Mouse (Mus musculus): ENCODE results near the gene Herpud1.
"Not testable (repeated sequence)": the region's sequence is repeated elsewhere in the genome, so short reads cannot be mapped to it uniquely, and the experiment has no call there.

Herpud1 gene

GRCm38 (mm10) chr8:94375551-94375991, 10.7 kb upstream of the Herpud1 start:
- no peak for DNase-seq (ENCODE audit: low read depth, low spot score)

- no peak for DNase-seq (ENCODE audit: low read depth, low spot score)
These were observed 10.1 kb upstream of the Herpud1 start for GRCm38 (mm10) chr8:94376176-94376575.

- no peak for DNase-seq (ENCODE audit: low read depth, low spot score)
These were observed 9.7 kb upstream of the Herpud1 start for GRCm38 (mm10) chr8:94376580-94376979.

GRCm38 (mm10) chr8:94377031-94377430, 9.2 kb upstream of the Herpud1 start:
- DNase-seq (ENCODE audit: low read depth, low spot score), result no peak

GRCm38 (mm10) chr8:94377714-94378205, 8.5 kb upstream of the Herpud1 start:
- DNase-seq (ENCODE audit: low read depth, low spot score), result no peak

GRCm38 (mm10) chr8:94378763-94379415, 7.3 kb upstream of the Herpud1 start:
- DNase-seq (ENCODE audit: low read depth, low spot score), result no peak

GRCm38 (mm10) chr8:94379686-94380085, 6.6 kb upstream of the Herpud1 start:
- no peak for DNase-seq (ENCODE audit: low read depth, low spot score)

GRCm38 (mm10) chr8:94384166-94384565, 2.1 kb upstream of the Herpud1 start:
- DNase-seq (ENCODE audit: low read depth, low spot score), result no peak

GRCm38 (mm10) chr8:94385506-94386213, 578 bp upstream of the Herpud1 start:
- DNase-seq (ENCODE audit: low read depth, low spot score), result no peak

GRCm38 (mm10) chr8:94387027-94387684, 918 bp downstream of the Herpud1 start:
- DNase-seq (ENCODE audit: low read depth, low spot score), result no peak

- DNase-seq (ENCODE audit: low read depth, low spot score), result no peak
These were observed 1.5 kb downstream of the Herpud1 start for GRCm38 (mm10) chr8:94387785-94388184.

- no peak for DNase-seq (ENCODE audit: low read depth, low spot score)
These were observed 3.3 kb downstream of the Herpud1 start for GRCm38 (mm10) chr8:94389531-94389930.

- DNase-seq (ENCODE audit: low read depth, low spot score), result no peak
These were observed 4.2 kb downstream of the Herpud1 start for GRCm38 (mm10) chr8:94390429-94390828.

- DNase-seq (ENCODE audit: low read depth, low spot score), result no peak
These were observed 4.7 kb downstream of the Herpud1 start for GRCm38 (mm10) chr8:94390910-94391309.

GRCm38 (mm10) chr8:94392147-94392546, 5.9 kb downstream of the Herpud1 start:
- DNase-seq (ENCODE audit: low read depth, low spot score), result no peak

- DNase-seq (ENCODE audit: low read depth, low spot score), result no peak
These were observed 6.4 kb downstream of the Herpud1 start for GRCm38 (mm10) chr8:94392648-94393047.

GRCm38 (mm10) chr8:94395851-94396540, 9.8 kb downstream of the Herpud1 start:
- no peak for DNase-seq (ENCODE audit: low read depth, low spot score)

- no peak for DNase-seq (ENCODE audit: low read depth, low spot score)
These were observed 10.9 kb downstream of the Herpud1 start for GRCm38 (mm10) chr8:94396964-94397657.

- no peak for DNase-seq (ENCODE audit: low read depth, low spot score)
These were observed 12.3 kb downstream of the Herpud1 start for GRCm38 (mm10) chr8:94398587-94398986.

- no peak for DNase-seq (ENCODE audit: low read depth, low spot score)
These were observed 13.2 kb downstream of the Herpud1 start for GRCm38 (mm10) chr8:94399361-94399953.

- DNase-seq (ENCODE audit: low read depth, low spot score), result not testable (repeated sequence)
These were observed 13.7 kb downstream of the Herpud1 start for GRCm38 (mm10) chr8:94399957-94400356.
